27 mouse cellular contexts compared by ENCODE assay signal in the genomic region with DNA sequence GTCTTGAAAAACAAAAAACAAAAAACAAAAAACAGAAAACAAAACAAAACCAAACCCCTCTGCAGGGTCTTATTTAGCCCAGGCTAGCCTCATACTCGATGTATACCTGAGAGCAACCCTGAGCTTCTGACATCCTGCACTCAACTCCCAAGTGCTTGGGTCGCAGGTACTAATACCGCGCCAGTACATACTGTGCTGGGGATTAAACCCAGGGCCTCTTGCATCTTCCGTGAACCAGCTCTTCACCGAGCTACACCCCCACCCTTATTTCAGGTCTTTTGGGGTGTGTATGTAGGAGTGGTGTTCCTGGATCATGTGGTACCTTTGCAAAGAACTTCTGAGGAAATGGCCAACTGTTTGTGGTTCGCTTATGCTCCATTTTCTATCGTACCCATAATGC.
"Had no signal": no experiment of that assay in that cellular context is flagged by ENCODE, and none has a peak within 500 bp of the region (broad histone marks: within the 10 kb centered on the region; RNA-seq: fewer than 3 reads in every experiment).

No protein-coding gene starts in this region.

- ATAC-seq: hindbrain, embryonic 16.5 days; liver, embryonic 12.5 days had no signal

- H3K9me3 ChIP-seq: heart, embryonic 15.5 days; hindbrain, embryonic 12.5 days; kidney, embryonic 15.5 days; limb, embryonic 15.5 days; liver, embryonic 12.5 days had no signal

- H3K4me1 ChIP-seq: heart, embryonic 15.5 days; hindbrain, embryonic 12.5 days; kidney, embryonic 15.5 days; limb, embryonic 13.5 days; limb, embryonic 15.5 days; liver, embryonic 12.5 days had no signal

- H3K27ac ChIP-seq: heart, adult 2 months; heart, embryonic 13.5 days; heart, embryonic 15.5 days; hindbrain, embryonic 10.5 days; hindbrain, embryonic 12.5 days; hindbrain, embryonic 14.5 days; kidney, embryonic 15.5 days; kidney, postnatal 0 days; limb, embryonic 13.5 days; limb, embryonic 15.5 days; liver, embryonic 12.5 days; liver, embryonic 14.5 days had no signal

- H3K27me3 ChIP-seq: heart, embryonic 13.5 days; heart, embryonic 15.5 days; hindbrain, embryonic 12.5 days; kidney, embryonic 15.5 days; liver, embryonic 12.5 days had no signal

- H3K9ac ChIP-seq: heart, embryonic 13.5 days; heart, embryonic 15.5 days; hindbrain, embryonic 12.5 days; hindbrain, embryonic 14.5 days; kidney, embryonic 15.5 days; limb, embryonic 13.5 days; limb, embryonic 15.5 days; liver, embryonic 12.5 days; liver, embryonic 14.5 days had no signal

- H3K4me2 ChIP-seq: heart, embryonic 11.5 days; heart, embryonic 13.5 days; heart, embryonic 15.5 days; hindbrain, embryonic 12.5 days; hindbrain, embryonic 14.5 days; kidney, embryonic 15.5 days; limb, embryonic 13.5 days; limb, embryonic 15.5 days; liver, embryonic 12.5 days had no signal

- H3K36me3 ChIP-seq: heart, embryonic 13.5 days; heart, embryonic 15.5 days; hindbrain, embryonic 10.5 days; hindbrain, embryonic 12.5 days; kidney, embryonic 15.5 days; limb, embryonic 13.5 days; limb, embryonic 15.5 days; liver, embryonic 12.5 days had no signal

- H3K4me3 ChIP-seq: heart, adult 2 months; heart, embryonic 13.5 days; heart, embryonic 15.5 days; hindbrain, embryonic 10.5 days; hindbrain, embryonic 12.5 days; kidney, embryonic 15.5 days; limb, embryonic 13.5 days; limb, embryonic 15.5 days; liver, embryonic 12.5 days had no signal

- DNase-seq: gastrocnemius, postnatal 14 days; gastrocnemius, postnatal 36 days; heart, adult 11 months; heart, adult 2 months; heart, postnatal 14 days; heart, postnatal 36 days; kidney, adult 11 months; kidney, adult 2 months; kidney, adult 9 months; kidney, postnatal 14 days; kidney, postnatal 36 days; layer of hippocampus, adult 9-11 months; layer of hippocampus, postnatal 36 days; left cerebral cortex, postnatal 4 days had no signal
